Mouse (Mus musculus): ENCODE measurements at regions not wholly inside any gene's neighbourhood (a gene's known extent, or its start where the extent isn't known, plus 50 kb on each side); places are given as distances from the start of the nearest gene placed in this dataset.

GRCm38 (mm10) chr12:33580809-33581208, 151.4 kb downstream of the Twistnb start:
- H3K36me3 ChIP-seq (ENCODE audit: control insufficient read depth, insufficient read depth, low read length), result no peaks in the 10 kb centered on the region
- no peaks in the 10 kb centered on the region for H3K27me3 ChIP-seq (ENCODE audit: control insufficient read depth, insufficient read depth, low read length)
- H3K9ac ChIP-seq (ENCODE audit: low read length), result no peak overlapping the region
- H3K4me1 ChIP-seq (ENCODE audit: control insufficient read depth, insufficient read depth, low read length), result no peaks in the 10 kb centered on the region
- no peaks in the 10 kb centered on the region for H3K9me3 ChIP-seq (replicated peaks; ENCODE audit: control insufficient read depth, low read length)
- H3K4me2 ChIP-seq (ENCODE audit: low read depth, low read length), result no peak overlapping the region
- no peak for ATAC-seq (ENCODE audit: insufficient read depth, low FRiP score)
- 63% methylated on average over 2 of the region's 2 CpGs for WGBS
- no peak overlapping the region for H3K4me3 ChIP-seq (replicated peaks; ENCODE audit: low read length)
- no peak overlapping the region for H3K27ac ChIP-seq (ENCODE audit: low read length)

GRCm38 (mm10) chr12:33591031-33591430, 161.6 kb downstream of the Twistnb start:
- Histone ChIP-seq H3K4me1 (ENCODE audit: control insufficient read depth, insufficient read depth, low read length) (no peaks in the 10 kb centered on the region), H3K9me3 (replicated peaks; ENCODE audit: control insufficient read depth, low read length) (no peaks in the 10 kb centered on the region), H3K36me3 (ENCODE audit: control insufficient read depth, insufficient read depth, low read length) (no peaks in the 10 kb centered on the region), H3K4me2 (ENCODE audit: low read depth, low read length) (no peak overlapping the region), H3K9ac (ENCODE audit: low read length) (no peak overlapping the region), H3K27me3 (ENCODE audit: control insufficient read depth, insufficient read depth, low read length) (no peaks in the 10 kb centered on the region), H3K27ac (ENCODE audit: low read length) (no peak overlapping the region), H3K4me3 (replicated peaks; ENCODE audit: low read length) (no peak overlapping the region)
- no peak for ATAC-seq (ENCODE audit: insufficient read depth, low FRiP score)
- WGBS, result 70% methylated on average over 5 of the region's 5 CpGs

GRCm38 (mm10) chr12:33592431-33592911, 163.0 kb downstream of the Twistnb start:
- Histone ChIP-seq H3K4me1 (ENCODE audit: control insufficient read depth, insufficient read depth, low read length) (no peaks in the 10 kb centered on the region), H3K4me2 (ENCODE audit: low read depth, low read length) (peak overlapping the region; percentile 48), H3K27ac (ENCODE audit: low read length) (peak overlapping the region; percentile 33; the same call in 1 of the 2 replicates), H3K27me3 (ENCODE audit: control insufficient read depth, insufficient read depth, low read length) (no peaks in the 10 kb centered on the region), H3K36me3 (ENCODE audit: control insufficient read depth, insufficient read depth, low read length) (no peaks in the 10 kb centered on the region), H3K4me3 (replicated peaks; ENCODE audit: low read length) (peak overlapping the region; percentile 20), H3K9me3 (replicated peaks; ENCODE audit: control insufficient read depth, low read length) (no peaks in the 10 kb centered on the region), H3K9ac (ENCODE audit: low read length) (no peak overlapping the region)
- WGBS, result 26% methylated on average over 6 of the region's 6 CpGs
- peak; percentile 44; the same call in 1 of the 2 replicates for ATAC-seq (ENCODE audit: insufficient read depth, low FRiP score)

- H3K9me3 ChIP-seq (replicated peaks; ENCODE audit: control insufficient read depth, low read length), result no peaks in the 10 kb centered on the region
- WGBS, result 36% methylated on average over 17 of the region's 17 CpGs
- H3K36me3 ChIP-seq (ENCODE audit: control insufficient read depth, insufficient read depth, low read length), result no peaks in the 10 kb centered on the region
- no peak overlapping the region for H3K9ac ChIP-seq (ENCODE audit: low read length)
- H3K27ac ChIP-seq (ENCODE audit: low read length), result peak overlapping the region; percentile 33; the same call in 1 of the 2 replicates
- H3K4me3 ChIP-seq (replicated peaks; ENCODE audit: low read length), result peak overlapping the region; percentile 20
- H3K4me1 ChIP-seq (ENCODE audit: control insufficient read depth, insufficient read depth, low read length), result no peaks in the 10 kb centered on the region
- ATAC-seq (ENCODE audit: insufficient read depth, low FRiP score), result peak; percentile 44; the same call in 1 of the 2 replicates
- peak overlapping the region; percentile 48 for H3K4me2 ChIP-seq (ENCODE audit: low read depth, low read length)
- H3K27me3 ChIP-seq (ENCODE audit: control insufficient read depth, insufficient read depth, low read length), result no peaks in the 10 kb centered on the region
Measured at GRCm38 (mm10) chr12:33592938-33593337, 163.5 kb downstream of the Twistnb start.

GRCm38 (mm10) chr12:33593685-33594084, 164.2 kb downstream of the Twistnb start:
- no peak overlapping the region for H3K9ac ChIP-seq (ENCODE audit: low read length)
- H3K9me3 ChIP-seq (replicated peaks; ENCODE audit: control insufficient read depth, low read length), result no peaks in the 10 kb centered on the region
- no peak overlapping the region for H3K27ac ChIP-seq (ENCODE audit: low read length)
- H3K4me3 ChIP-seq (replicated peaks; ENCODE audit: low read length), result no peak overlapping the region
- H3K4me2 ChIP-seq (ENCODE audit: low read depth, low read length), result no peak overlapping the region
- no peaks in the 10 kb centered on the region for H3K36me3 ChIP-seq (ENCODE audit: control insufficient read depth, insufficient read depth, low read length)
- no peak for ATAC-seq (ENCODE audit: insufficient read depth, low FRiP score)
- no peaks in the 10 kb centered on the region for H3K27me3 ChIP-seq (ENCODE audit: control insufficient read depth, insufficient read depth, low read length)
- no peaks in the 10 kb centered on the region for H3K4me1 ChIP-seq (ENCODE audit: control insufficient read depth, insufficient read depth, low read length)
- WGBS, result 56% methylated on average over 4 of the region's 4 CpGs

- no peak for ATAC-seq (ENCODE audit: insufficient read depth, low FRiP score)
- WGBS, result 60% methylated on average over 4 of the region's 4 CpGs
Measured at GRCm38 (mm10) chr12:33605393-33605792, 176.0 kb downstream of the Twistnb start.

GRCm38 (mm10) chr12:33607811-33608602, 178.6 kb downstream of the Twistnb start:
- H3K9me3 ChIP-seq (replicated peaks; ENCODE audit: control insufficient read depth, low read length), result 0 out of 2 replicates have a peak, but pooled peaks cover 2% of the 10 kb centered on the region
- ATAC-seq (ENCODE audit: insufficient read depth, low FRiP score), result no peak
- H3K36me3 ChIP-seq (ENCODE audit: control insufficient read depth, insufficient read depth, low read length), result no peaks in the 10 kb centered on the region
- WGBS, result 52% methylated on average over 7 of the region's 7 CpGs
- no peak overlapping the region for H3K4me3 ChIP-seq (replicated peaks; ENCODE audit: low read length)
- H3K4me2 ChIP-seq (ENCODE audit: low read depth, low read length), result no peak overlapping the region
- H3K4me1 ChIP-seq (ENCODE audit: control insufficient read depth, insufficient read depth, low read length), result peaks cover 5% of the 10 kb centered on the region
- no peak overlapping the region for H3K9ac ChIP-seq (ENCODE audit: low read length)
- no peak overlapping the region for H3K27ac ChIP-seq (ENCODE audit: low read length)
- no peaks in the 10 kb centered on the region for H3K27me3 ChIP-seq (ENCODE audit: control insufficient read depth, insufficient read depth, low read length)

More at GRCm38 (mm10) chr12:33605393-33605792, 176.0 kb downstream of the Twistnb start:
- H3K27ac ChIP-seq (ENCODE audit: low read length), result no peak overlapping the region
- no peaks in the 10 kb centered on the region for H3K27me3 ChIP-seq (ENCODE audit: control insufficient read depth, insufficient read depth, low read length)
- H3K9ac ChIP-seq (ENCODE audit: low read length), result no peak overlapping the region
- H3K4me2 ChIP-seq (ENCODE audit: low read depth, low read length), result no peak overlapping the region
- H3K4me3 ChIP-seq (replicated peaks; ENCODE audit: low read length), result no peak overlapping the region
- H3K9me3 ChIP-seq (replicated peaks; ENCODE audit: control insufficient read depth, low read length), result 0 out of 2 replicates have a peak, but pooled peaks cover 2% of the 10 kb centered on the region
- H3K4me1 ChIP-seq (ENCODE audit: control insufficient read depth, insufficient read depth, low read length), result peaks cover 5% of the 10 kb centered on the region
- H3K36me3 ChIP-seq (ENCODE audit: control insufficient read depth, insufficient read depth, low read length), result no peaks in the 10 kb centered on the region

GRCm38 (mm10) chr12:33612378-33612777, 182.9 kb downstream of the Twistnb start:
- H3K9me3 ChIP-seq (replicated peaks; ENCODE audit: control insufficient read depth, low read length), result no peaks in the 10 kb centered on the region
- no peaks in the 10 kb centered on the region for H3K36me3 ChIP-seq (ENCODE audit: control insufficient read depth, insufficient read depth, low read length)
- no peak overlapping the region for H3K9ac ChIP-seq (ENCODE audit: low read length)
- no peak overlapping the region for H3K4me3 ChIP-seq (replicated peaks; ENCODE audit: low read length)
- ATAC-seq (ENCODE audit: insufficient read depth, low FRiP score), result no peak
- H3K27ac ChIP-seq (ENCODE audit: low read length), result no peak overlapping the region
- peaks cover 5% of the 10 kb centered on the region for H3K4me1 ChIP-seq (ENCODE audit: control insufficient read depth, insufficient read depth, low read length)
- 69% methylated on average over 3 of the region's 3 CpGs for WGBS
- H3K27me3 ChIP-seq (ENCODE audit: control insufficient read depth, insufficient read depth, low read length), result no peaks in the 10 kb centered on the region
- no peak overlapping the region for H3K4me2 ChIP-seq (ENCODE audit: low read depth, low read length)

- Histone ChIP-seq H3K36me3 (ENCODE audit: control insufficient read depth, insufficient read depth, low read length) (no peaks in the 10 kb centered on the region), H3K4me3 (replicated peaks; ENCODE audit: low read length) (no peak overlapping the region), H3K9ac (ENCODE audit: low read length) (no peak overlapping the region), H3K4me2 (ENCODE audit: low read depth, low read length) (no peak overlapping the region), H3K4me1 (ENCODE audit: control insufficient read depth, insufficient read depth, low read length) (no peaks in the 10 kb centered on the region), H3K27ac (ENCODE audit: low read length) (no peak overlapping the region), H3K9me3 (replicated peaks; ENCODE audit: control insufficient read depth, low read length) (no peaks in the 10 kb centered on the region), H3K27me3 (ENCODE audit: control insufficient read depth, insufficient read depth, low read length) (no peaks in the 10 kb centered on the region)
- ATAC-seq (ENCODE audit: insufficient read depth, low FRiP score), result no peak
- 42% methylated on average over 4 of the region's 4 CpGs for WGBS
Measured at GRCm38 (mm10) chr12:33620391-33620790, 191.0 kb downstream of the Twistnb start.
